Mouse (Mus musculus): ENCODE measurements around the gene Pxt1. TPM values are rescaled to one million over a fixed set of nuclear protein-coding genes. Genes with fewer than 3 reads are reported as not detected.

Gene Pxt1
- polyA plus RNA-seq, 1 experiment from 2014 or later: 0.21 TPM

DNA sequence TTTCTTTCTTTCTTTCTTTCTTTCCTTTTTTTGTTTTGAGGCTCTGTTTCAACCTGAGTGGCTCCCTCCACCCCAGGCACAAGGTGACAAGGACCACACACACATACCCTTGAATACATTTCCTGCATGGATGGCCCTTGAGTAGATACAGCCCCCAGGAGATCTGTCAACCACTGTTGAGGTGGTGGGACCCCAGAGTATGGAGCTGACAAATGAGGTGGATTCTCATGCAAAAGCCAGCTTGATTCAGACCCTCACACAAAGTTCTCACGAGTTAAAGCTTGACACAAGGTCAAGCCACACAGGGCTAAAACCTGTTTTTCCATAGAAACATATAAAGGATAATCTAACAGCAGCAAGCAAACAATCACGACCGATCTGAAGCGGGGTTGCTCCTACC is 11.4 kb downstream of the Pxt1 start:
- H3K4me1 ChIP-seq (ENCODE audit: insufficient read depth, low read length): peaks cover 24% of the 10 kb centered on the region
- no peak for ATAC-seq (ENCODE audit: low FRiP score, low TSS enrichment)
- H3K4me3 ChIP-seq (ENCODE audit: low read length): no peak overlapping the region

DNA sequence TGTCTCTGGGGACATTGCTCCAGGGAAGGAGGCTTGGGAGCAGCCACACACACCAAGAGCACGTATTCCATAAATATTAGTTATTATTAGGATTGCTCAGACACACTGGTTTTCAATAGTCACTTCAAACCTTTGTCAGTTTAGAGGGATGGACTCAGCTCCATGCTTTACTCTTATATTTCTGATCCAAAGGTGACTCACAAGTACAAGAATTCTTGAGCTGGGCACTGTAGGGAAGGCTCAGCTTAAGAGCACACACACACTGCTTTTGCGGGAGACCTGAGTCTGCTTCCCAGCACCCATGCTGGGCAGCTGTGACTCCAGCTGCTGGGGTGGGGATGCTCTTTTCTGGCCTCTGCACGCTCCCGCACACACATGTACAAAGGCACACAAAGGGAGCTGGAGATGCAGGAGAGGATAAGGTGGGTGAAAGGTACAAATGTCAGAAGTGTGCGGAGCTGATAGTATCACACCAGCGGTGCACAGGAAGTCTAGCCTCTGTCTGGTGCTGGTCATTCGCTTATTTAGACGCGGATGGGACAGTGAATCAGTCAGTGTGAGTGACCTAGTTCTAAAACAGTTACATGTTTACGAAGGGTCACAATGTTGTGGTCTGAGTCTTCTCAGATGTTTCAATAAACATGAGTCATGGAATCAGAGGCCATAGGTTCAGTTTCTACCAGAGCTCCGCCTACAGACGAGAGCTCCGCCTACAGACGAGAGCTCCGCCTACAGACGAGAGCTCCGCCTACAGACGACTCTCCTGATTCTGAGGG is 12.0 kb downstream of the Pxt1 start:
- Histone ChIP-seq H3K27ac (ENCODE audit: low read length) (peak overlapping the region; percentile 97), H3K4me3 (ENCODE audit: low read length) (no peak overlapping the region), H3K9ac (replicated peaks; ENCODE audit: low read length) (0 out of 2 replicates have a peak overlapping the region, but pooled peaks have one; percentile 34), H3K27me3 (ENCODE audit: insufficient read depth, low read length) (no peaks in the 10 kb centered on the region), H3K4me2 (replicated peaks; ENCODE audit: low read depth, low read length) (no peak overlapping the region), H3K36me3 (ENCODE audit: insufficient read depth, low read length) (no peaks in the 10 kb centered on the region), H3K4me1 (ENCODE audit: insufficient read depth, low read length) (peaks cover 24% of the 10 kb centered on the region), H3K9me3 (ENCODE audit: low read length) (no peaks in the 10 kb centered on the region)
- ATAC-seq (ENCODE audit: low FRiP score, low TSS enrichment): no peak
- 71% methylated on average over 18 of the region's 18 CpGs for WGBS

More for the DNA sequence above, 11.4 kb downstream of the Pxt1 start:
- no peaks in the 10 kb centered on the region for H3K36me3 ChIP-seq (ENCODE audit: insufficient read depth, low read length)
- no peak overlapping the region for H3K9ac ChIP-seq (replicated peaks; ENCODE audit: low read length)
- no peaks in the 10 kb centered on the region for H3K9me3 ChIP-seq (ENCODE audit: low read length)
- no peak overlapping the region for H3K4me2 ChIP-seq (replicated peaks; ENCODE audit: low read depth, low read length)
- 85% methylated on average over 4 of the region's 4 CpGs for WGBS
- H3K27ac ChIP-seq (ENCODE audit: low read length): no peak overlapping the region
- H3K27me3 ChIP-seq (ENCODE audit: insufficient read depth, low read length): no peaks in the 10 kb centered on the region

GRCm38 (mm10) chr17:28930392-28931074 is 13.1 kb downstream of the Pxt1 start:
- no peaks in the 10 kb centered on the region for H3K27me3 ChIP-seq (ENCODE audit: insufficient read depth, low read length)
- H3K36me3 ChIP-seq (ENCODE audit: insufficient read depth, low read length): no peaks in the 10 kb centered on the region
- H3K4me2 ChIP-seq (replicated peaks; ENCODE audit: low read depth, low read length): peak overlapping the region; percentile 45
- H3K9me3 ChIP-seq (ENCODE audit: low read length): no peaks in the 10 kb centered on the region
- H3K4me1 ChIP-seq (ENCODE audit: insufficient read depth, low read length): peaks cover 26% of the 10 kb centered on the region
- WGBS: 4% methylated on average over 14 of the region's 14 CpGs
- peak overlapping the region; percentile 97 for H3K27ac ChIP-seq (ENCODE audit: low read length)
- peak; percentile 97 for ATAC-seq (ENCODE audit: low FRiP score, low TSS enrichment)
- H3K4me3 ChIP-seq (ENCODE audit: low read length): peak overlapping the region; percentile 10; the same call in 1 of the 2 replicates
- H3K9ac ChIP-seq (replicated peaks; ENCODE audit: low read length): peak overlapping the region; percentile 58

GRCm38 (mm10) chr17:28929369-28929768 is 14.3 kb downstream of the Pxt1 start:
- 87% methylated on average over 4 of the region's 4 CpGs for WGBS
- no peak overlapping the region for H3K9ac ChIP-seq (replicated peaks; ENCODE audit: low read length)
- H3K4me1 ChIP-seq (ENCODE audit: insufficient read depth, low read length): peaks cover 29% of the 10 kb centered on the region
- no peak overlapping the region for H3K4me3 ChIP-seq (ENCODE audit: low read length)
- no peak for ATAC-seq (ENCODE audit: low FRiP score, low TSS enrichment)
- peak overlapping the region; percentile 97; the same call in 1 of the 2 replicates for H3K27ac ChIP-seq (ENCODE audit: low read length)
- no peaks in the 10 kb centered on the region for H3K27me3 ChIP-seq (ENCODE audit: insufficient read depth, low read length)
- H3K4me2 ChIP-seq (replicated peaks; ENCODE audit: low read depth, low read length): no peak overlapping the region
- H3K36me3 ChIP-seq (ENCODE audit: insufficient read depth, low read length): no peaks in the 10 kb centered on the region
- no peaks in the 10 kb centered on the region for H3K9me3 ChIP-seq (ENCODE audit: low read length)

GRCm38 (mm10) chr17:28928004-28928403 is 15.6 kb downstream of the Pxt1 start:
- H3K4me1 ChIP-seq (ENCODE audit: insufficient read depth, low read length): peaks cover 31% of the 10 kb centered on the region
- H3K36me3 ChIP-seq (ENCODE audit: insufficient read depth, low read length): no peaks in the 10 kb centered on the region
- H3K9me3 ChIP-seq (ENCODE audit: low read length): no peaks in the 10 kb centered on the region
- H3K4me3 ChIP-seq (ENCODE audit: low read length): no peak overlapping the region
- no peak overlapping the region for H3K4me2 ChIP-seq (replicated peaks; ENCODE audit: low read depth, low read length)
- WGBS: 68% methylated on average over 9 of the region's 9 CpGs
- no peak overlapping the region for H3K27ac ChIP-seq (ENCODE audit: low read length)
- H3K27me3 ChIP-seq (ENCODE audit: insufficient read depth, low read length): no peaks in the 10 kb centered on the region
- no peak overlapping the region for H3K9ac ChIP-seq (replicated peaks; ENCODE audit: low read length)
- no peak for ATAC-seq (ENCODE audit: low FRiP score, low TSS enrichment)

GRCm38 (mm10) chr17:28926866-28927635 is 16.6 kb downstream of the Pxt1 start:
- ATAC-seq (ENCODE audit: low FRiP score, low TSS enrichment): no peak
- no peak overlapping the region for H3K27ac ChIP-seq (ENCODE audit: low read length)
- WGBS: 45% methylated on average over 15 of the region's 15 CpGs
- H3K9ac ChIP-seq (replicated peaks; ENCODE audit: low read length): no peak overlapping the region
- H3K4me2 ChIP-seq (replicated peaks; ENCODE audit: low read depth, low read length): no peak overlapping the region
- H3K4me3 ChIP-seq (ENCODE audit: low read length): no peak overlapping the region
- H3K36me3 ChIP-seq (ENCODE audit: insufficient read depth, low read length): no peaks in the 10 kb centered on the region
- H3K9me3 ChIP-seq (ENCODE audit: low read length): no peaks in the 10 kb centered on the region
- peaks cover 37% of the 10 kb centered on the region for H3K4me1 ChIP-seq (ENCODE audit: insufficient read depth, low read length)
- H3K27me3 ChIP-seq (ENCODE audit: insufficient read depth, low read length): no peaks in the 10 kb centered on the region

DNA sequence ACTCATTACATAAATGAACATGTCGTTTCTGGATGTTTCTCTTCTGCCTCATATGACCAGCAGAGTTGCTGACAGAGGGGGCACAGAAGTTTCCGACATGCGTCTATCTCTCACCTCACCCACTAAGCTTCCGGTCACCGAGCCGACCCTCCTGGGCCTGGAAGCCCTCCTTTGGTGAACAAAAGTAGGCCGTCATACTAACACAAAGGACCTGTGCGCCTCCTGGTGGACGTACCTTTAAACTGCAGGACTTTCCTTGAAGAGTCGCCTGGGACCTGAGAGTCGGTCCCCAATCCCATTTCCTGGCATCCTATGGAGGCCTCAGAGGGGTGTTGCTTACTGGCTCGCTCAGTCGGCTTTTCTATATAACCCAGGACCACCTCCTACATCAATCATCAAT is 17.3 kb downstream of the Pxt1 start:
- Histone ChIP-seq H3K4me1 (ENCODE audit: insufficient read depth, low read length) (peaks cover 33% of the 10 kb centered on the region), H3K27me3 (ENCODE audit: insufficient read depth, low read length) (no peaks in the 10 kb centered on the region), H3K36me3 (ENCODE audit: insufficient read depth, low read length) (no peaks in the 10 kb centered on the region), H3K4me3 (ENCODE audit: low read length) (no peak overlapping the region), H3K9me3 (ENCODE audit: low read length) (no peaks in the 10 kb centered on the region), H3K27ac (ENCODE audit: low read length) (no peak overlapping the region), H3K9ac (replicated peaks; ENCODE audit: low read length) (no peak overlapping the region), H3K4me2 (replicated peaks; ENCODE audit: low read depth, low read length) (no peak overlapping the region)
- no peak for ATAC-seq (ENCODE audit: low FRiP score, low TSS enrichment)
- 15% methylated on average over 13 of the region's 13 CpGs for WGBS

DNA sequence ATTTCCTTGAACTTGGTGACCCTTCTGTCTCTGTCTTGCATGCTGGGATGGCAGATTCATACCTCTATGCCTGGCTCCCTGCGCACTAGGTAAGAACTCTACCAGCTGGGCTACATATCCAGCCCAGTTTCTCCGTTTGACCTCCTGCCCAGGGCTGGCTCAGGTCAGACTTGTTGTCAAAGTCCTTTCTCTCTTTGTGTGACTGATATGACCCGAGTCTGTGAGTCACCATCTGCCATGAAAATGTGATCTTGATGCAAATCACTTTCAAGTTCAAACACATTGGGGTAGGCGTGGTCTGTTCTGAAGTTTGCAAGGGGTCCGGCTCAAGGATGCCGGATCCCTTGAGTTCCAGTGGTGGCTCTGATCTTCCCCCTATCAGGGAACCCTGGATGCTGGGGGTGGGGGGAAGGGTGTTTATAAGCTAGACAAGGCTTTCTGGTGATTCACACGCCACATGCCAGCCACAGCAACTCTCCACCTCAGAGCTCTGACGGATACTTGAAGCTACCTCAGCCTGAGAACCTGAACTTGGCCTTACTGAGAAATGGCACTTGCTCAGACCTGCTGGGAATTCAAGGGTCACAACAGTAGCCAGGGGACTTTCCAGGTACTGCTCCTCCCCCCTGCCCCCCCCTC is 18.6 kb downstream of the Pxt1 start:
- no peaks in the 10 kb centered on the region for H3K27me3 ChIP-seq (ENCODE audit: insufficient read depth, low read length)
- H3K9me3 ChIP-seq (ENCODE audit: low read length): no peaks in the 10 kb centered on the region
- no peak overlapping the region for H3K4me3 ChIP-seq (ENCODE audit: low read length)
- no peak for ATAC-seq (ENCODE audit: low FRiP score, low TSS enrichment)
- H3K27ac ChIP-seq (ENCODE audit: low read length): no peak overlapping the region
- no peak overlapping the region for H3K9ac ChIP-seq (replicated peaks; ENCODE audit: low read length)
- no peak overlapping the region for H3K4me2 ChIP-seq (replicated peaks; ENCODE audit: low read depth, low read length)
- H3K4me1 ChIP-seq (ENCODE audit: insufficient read depth, low read length): peaks cover 22% of the 10 kb centered on the region
- 82% methylated on average over 8 of the region's 8 CpGs for WGBS
- no peaks in the 10 kb centered on the region for H3K36me3 ChIP-seq (ENCODE audit: insufficient read depth, low read length)

GRCm38 (mm10) chr17:28922096-28922495 is 21.5 kb downstream of the Pxt1 start:
- Histone ChIP-seq H3K4me3 (ENCODE audit: low read length) (no peak overlapping the region), H3K4me1 (ENCODE audit: insufficient read depth, low read length) (peaks cover 17% of the 10 kb centered on the region), H3K4me2 (replicated peaks; ENCODE audit: low read depth, low read length) (no peak overlapping the region), H3K9ac (replicated peaks; ENCODE audit: low read length) (no peak overlapping the region), H3K27ac (ENCODE audit: low read length) (no peak overlapping the region), H3K27me3 (ENCODE audit: insufficient read depth, low read length) (no peaks in the 10 kb centered on the region), H3K9me3 (ENCODE audit: low read length) (no peaks in the 10 kb centered on the region), H3K36me3 (ENCODE audit: insufficient read depth, low read length) (no peaks in the 10 kb centered on the region)
- 56% methylated on average over 6 of the region's 6 CpGs for WGBS
- no peak for ATAC-seq (ENCODE audit: low FRiP score, low TSS enrichment)
